Mouse (Mus musculus) midbrain, postnatal 0 days (tissue): ENCODE data around the gene Mad1l1. TPM values are rescaled to one million over a fixed set of nuclear protein-coding genes. Genes with fewer than 3 reads are reported as not detected.
A peak's percentile ranks its signal among the peaks of the same experiment; 100 is the strongest.

Experiments used
- ATAC-seq: fragments of 200-750 bp; cut with Nextera tagmentation; 2 replicates; pipeline ENCODE4 v1.8.0; 2017; ENCODE audit warnings: moderate number of reproducible peaks, mild to moderate bottlenecking, moderate TSS enrichment, moderate library complexity; ENCODE audit not compliant: low FRiP score
- DNase-seq: peaks from one replicate; pipeline ENCODE4 v3.0.0-alpha.2; 2015; ENCODE audit warnings: low spot score
- H3K27ac ChIP-seq: fragments of 300-500 bp; sonication (generic); 2 replicates; pipeline ENCODE4 v1.5.1; 2014; ENCODE audit warnings: low read depth, mild to moderate bottlenecking, low read length, mixed read lengths
- H3K27me3 ChIP-seq: fragments of 300-500 bp; sonication (generic); 2 replicates; pipeline ENCODE4 v1.6.1; 2014; ENCODE audit warnings: low read length, control low read depth, mixed read lengths; ENCODE audit not compliant: insufficient read depth
- H3K36me3 ChIP-seq: fragments of 300-500 bp; sonication (generic); 2 replicates; pipeline ENCODE4 v1.6.1; 2014; ENCODE audit warnings: low read length, control low read depth, mixed read lengths; ENCODE audit not compliant: insufficient read depth
- H3K4me1 ChIP-seq: fragments of 300-500 bp; sonication (generic); 2 replicates; pipeline ENCODE4 v1.6.1; 2014; ENCODE audit warnings: mild to moderate bottlenecking, control low read depth, antibody characterized with exemption, low read length, mixed read lengths; ENCODE audit not compliant: insufficient read depth
- H3K4me2 ChIP-seq: fragments of 300-500 bp; sonication (generic); 2 replicates; pipeline ENCODE4 v1.6.1; 2014; ENCODE audit warnings: low read depth, mild to moderate bottlenecking, low read length, mixed read lengths; ENCODE audit not compliant: poor library complexity, severe bottlenecking
- H3K4me3 ChIP-seq: fragments of 300-500 bp; sonication (generic); 2 replicates; pipeline ENCODE4 v1.5.1; 2014; ENCODE audit warnings: low read depth, mild to moderate bottlenecking, low read length, moderate library complexity
- H3K9ac ChIP-seq: fragments of 300-500 bp; sonication (generic); replicated peaks from 2 replicates; pipeline ENCODE4 v1.6.1; 2014; ENCODE audit warnings: mild to moderate bottlenecking, low read length, moderate library complexity, mixed read lengths; ENCODE audit not compliant: poor library complexity, severe bottlenecking
- H3K9me3 ChIP-seq: fragments of 300-500 bp; sonication (generic); 2 replicates; pipeline ENCODE4 v1.6.1; 2016; ENCODE audit warnings: low read length, control low read depth
- CTCF ChIP-seq: IDR thresholded peaks from 2 replicates; pipeline ENCODE4 v1.5.1; 2016; ENCODE audit warnings: antibody characterized with exemption, mild to moderate bottlenecking
- WGBS: fragments of 180-500 bp; shearing (Covaris S2); extraction: QIAGEN DNeasy Blood & Tissue Kit; methylation state at CpG from one replicate; pipeline ENCODE4 v1.1.7; 2014; 5-methylcytosine and 5-hydroxymethylcytosine counted together
- polyA plus RNA-seq: library from polyadenylated mRNA; unstranded; fragments of >200 nt; fragmentation: Nextera tagmentation; extraction: Ambion mirVana; gene quantifications from 2 replicates; pipeline ENCODE4 v1.2.1, GENCODE M21; 2015
- total RNA-seq: library from RNA; depleted of rRNA; stranded (reverse); fragments of >200 nt; gene quantifications from 2 replicates; pipeline ENCODE4 v1.2.3, GENCODE M21; 2014

Mad1l1 gene
- total and polyA plus RNA-seq, 2 experiments from 2014 or later = 25.9 to 33.5 TPM

DNA sequence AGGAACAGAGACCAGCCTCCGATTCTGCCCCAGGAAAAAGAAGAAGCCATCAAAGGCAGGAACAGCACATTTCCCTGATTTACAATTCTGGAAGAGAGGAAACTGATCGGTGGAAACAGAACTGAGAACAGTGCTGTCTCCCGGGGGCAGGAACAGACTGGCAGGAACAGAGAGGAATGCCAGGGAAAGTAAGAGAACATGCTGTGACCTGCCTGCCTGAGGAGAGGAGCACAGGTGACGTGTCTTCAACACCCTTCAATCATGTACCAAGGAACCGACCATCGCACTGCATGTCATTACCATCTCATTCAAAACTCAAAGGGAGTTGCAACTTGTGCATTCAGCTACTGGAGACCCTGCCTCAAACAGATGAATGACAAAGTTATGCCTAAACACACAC is 44.6 kb downstream of the Mad1l1 start:
- Histone ChIP-seq H3K9ac (no peak overlapping the region), H3K4me2 (no peak overlapping the region), H3K4me3 (no peak overlapping the region), H3K27ac (no peak overlapping the region), H3K36me3 (no peaks in the 10 kb centered on the region), H3K9me3 (no peaks in the 10 kb centered on the region), H3K27me3 (no peaks in the 10 kb centered on the region), H3K4me1 (no peaks in the 10 kb centered on the region)
- DNase-seq (no peak), ATAC-seq (no peak)
- WGBS = 73% methylated on average over 6 of the region's 6 CpGs
- TF ChIP-seq CTCF = no peak

DNA sequence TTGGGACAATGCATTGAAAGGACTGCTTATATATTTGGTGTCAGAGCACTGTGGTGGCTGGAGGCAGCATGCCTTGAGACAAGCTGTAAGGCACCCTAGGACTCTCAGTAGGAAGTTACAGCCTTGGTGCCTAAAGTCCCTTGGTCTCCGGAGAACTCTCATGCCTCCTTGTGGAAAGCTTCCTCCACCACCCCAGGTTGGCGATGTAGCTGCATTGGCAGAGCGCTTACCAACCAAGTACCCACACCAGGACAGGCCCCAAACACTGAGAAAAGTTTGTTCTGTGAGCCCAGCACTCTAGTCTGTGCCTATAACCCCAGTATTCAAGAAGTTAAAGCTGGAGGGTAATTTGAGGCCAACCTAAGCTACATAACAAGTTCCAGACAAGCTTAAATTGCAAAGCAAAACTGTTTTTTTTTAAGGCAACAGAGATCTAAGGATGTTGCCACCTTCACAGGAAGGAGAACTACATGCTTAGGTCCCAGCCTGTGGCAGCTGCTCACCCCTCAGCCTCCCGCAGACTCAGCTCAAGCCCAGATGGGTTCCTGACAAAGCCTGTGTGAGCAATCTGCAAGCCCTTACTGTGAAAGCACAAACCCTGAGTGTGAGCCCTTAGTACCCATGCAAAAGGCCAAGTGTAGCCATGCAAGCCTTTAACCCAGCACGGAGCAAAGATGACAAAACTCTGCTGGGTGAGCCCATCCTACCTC is 50.2 kb downstream of the Mad1l1 start:
- H3K27ac ChIP-seq = no peak overlapping the region
- WGBS = 88% methylated on average over 5 of the region's 5 CpGs
- H3K9me3 ChIP-seq = no peaks in the 10 kb centered on the region
- TF ChIP-seq CTCF = peak; percentile 24; the same call in 1 of the 2 replicates
- no peak overlapping the region for H3K9ac ChIP-seq
- H3K4me1 ChIP-seq = no peaks in the 10 kb centered on the region
- no peak overlapping the region for H3K4me3 ChIP-seq
- DNase-seq = no peak
- ATAC-seq = no peak
- H3K36me3 ChIP-seq = no peaks in the 10 kb centered on the region
- H3K4me2 ChIP-seq = no peak overlapping the region
- no peaks in the 10 kb centered on the region for H3K27me3 ChIP-seq

DNA sequence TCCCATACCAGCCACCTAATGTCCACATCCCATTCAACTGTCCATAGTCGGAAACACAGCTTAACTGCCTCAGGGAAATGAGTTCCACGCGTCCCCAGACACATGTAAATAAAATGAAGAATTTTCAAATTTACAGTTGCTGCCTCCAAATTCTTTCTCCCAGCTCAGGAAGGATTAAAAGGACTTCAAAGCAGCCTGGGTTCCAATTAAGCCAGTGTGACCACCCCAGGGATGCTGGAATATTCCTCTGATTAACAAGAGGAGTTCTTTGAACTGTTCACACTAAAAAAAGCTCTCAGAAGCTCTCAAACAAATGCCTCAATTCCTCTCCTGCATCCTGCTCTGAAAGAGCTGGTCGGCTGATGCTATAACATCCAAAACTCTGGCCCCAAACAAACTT is 53.0 kb downstream of the Mad1l1 start:
- Histone ChIP-seq H3K36me3 (no peaks in the 10 kb centered on the region), H3K27me3 (no peaks in the 10 kb centered on the region), H3K9me3 (no peaks in the 10 kb centered on the region), H3K4me1 (peaks cover 5% of the 10 kb centered on the region; the same call in 1 of the 2 replicates), H3K9ac (no peak overlapping the region), H3K27ac (no peak overlapping the region), H3K4me3 (no peak overlapping the region), H3K4me2 (no peak overlapping the region)
- DNase-seq = no peak
- no peak for ATAC-seq
- WGBS = 36% methylated on average over 4 of the region's 4 CpGs
- no peak for TF ChIP-seq CTCF

DNA sequence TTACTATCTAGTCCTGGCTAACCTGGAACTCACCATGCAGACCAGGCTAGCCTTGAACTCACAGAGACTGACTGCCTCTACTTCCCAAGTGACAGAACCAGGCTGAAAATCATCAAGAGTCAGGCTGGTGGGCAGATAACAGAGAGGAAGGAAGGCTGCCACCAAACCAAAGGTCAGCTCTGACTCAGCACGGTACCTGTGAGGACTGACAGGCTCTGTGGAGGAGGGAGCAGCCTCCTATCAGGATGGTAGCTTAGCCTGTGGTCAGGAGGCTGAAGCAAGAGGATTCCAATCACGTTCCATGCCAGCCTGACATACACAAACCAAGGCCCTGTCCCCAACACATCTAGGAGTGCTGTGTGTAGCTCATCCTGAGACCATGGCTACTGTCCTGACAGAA is 54.3 kb downstream of the Mad1l1 start:
- no peak overlapping the region for H3K4me2 ChIP-seq
- no peak overlapping the region for H3K4me3 ChIP-seq

DNA sequence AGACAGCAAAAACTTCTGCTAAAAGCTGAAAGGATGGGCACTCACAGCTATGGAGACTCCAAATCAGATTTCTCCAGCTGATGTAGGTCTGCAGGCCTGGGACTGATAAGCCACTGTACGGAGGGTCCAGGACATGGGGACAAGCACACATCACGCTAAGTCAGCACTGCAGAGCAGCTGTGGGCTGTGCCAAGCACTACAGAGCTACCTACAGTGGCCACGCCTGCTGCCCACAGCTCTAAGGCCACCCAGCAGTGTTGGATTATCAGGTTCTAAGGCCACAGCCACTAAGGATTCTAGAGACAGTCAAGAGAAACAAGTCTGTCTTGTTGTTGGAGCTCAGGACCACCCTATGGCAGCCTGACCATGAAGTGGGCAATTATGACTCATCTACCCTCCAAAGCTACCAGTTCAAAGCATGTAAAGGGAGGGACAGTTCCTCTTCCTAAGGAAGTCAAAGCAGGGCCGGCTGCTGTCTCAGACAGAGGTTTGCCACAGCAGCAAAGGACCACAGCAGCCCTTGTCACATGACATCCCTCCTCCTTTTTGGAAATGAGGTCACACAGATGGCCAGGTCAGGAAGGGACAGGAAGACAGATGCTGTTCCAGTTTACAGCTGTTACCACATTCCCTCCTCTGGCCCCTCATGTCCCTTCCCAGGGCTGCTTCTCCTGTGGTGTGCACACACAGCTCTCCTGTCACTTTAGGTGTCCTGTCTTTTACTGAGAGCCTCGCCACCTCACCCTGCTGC is 56.4 kb downstream of the Mad1l1 start:
- H3K36me3 ChIP-seq = no peaks in the 10 kb centered on the region
- H3K4me2 ChIP-seq = no peak overlapping the region
- TF ChIP-seq CTCF = no peak
- DNase-seq (no peak), ATAC-seq (no peak)
- H3K27ac ChIP-seq = no peak overlapping the region
- H3K4me3 ChIP-seq = no peak overlapping the region
- H3K9me3 ChIP-seq = no peaks in the 10 kb centered on the region
- WGBS = 67% methylated on average over 5 of the region's 5 CpGs
- H3K27me3 ChIP-seq = no peaks in the 10 kb centered on the region
- H3K4me1 ChIP-seq = peaks cover 5% of the 10 kb centered on the region; the same call in 1 of the 2 replicates
- no peak overlapping the region for H3K9ac ChIP-seq

More for the DNA sequence above, 54.3 kb downstream of the Mad1l1 start:
- H3K36me3 ChIP-seq = no peaks in the 10 kb centered on the region
- no peak for DNase-seq
- H3K4me1 ChIP-seq = peaks cover 5% of the 10 kb centered on the region; the same call in 1 of the 2 replicates
- no peak overlapping the region for H3K27ac ChIP-seq
- no peak for TF ChIP-seq CTCF
- ATAC-seq = no peak
- no peaks in the 10 kb centered on the region for H3K9me3 ChIP-seq
- WGBS = 85% methylated on average over 2 of the region's 2 CpGs
- no peak overlapping the region for H3K9ac ChIP-seq
- no peaks in the 10 kb centered on the region for H3K27me3 ChIP-seq
